Mouse (Mus musculus): ENCODE measurements around the gene Cpt1c.

DNA sequence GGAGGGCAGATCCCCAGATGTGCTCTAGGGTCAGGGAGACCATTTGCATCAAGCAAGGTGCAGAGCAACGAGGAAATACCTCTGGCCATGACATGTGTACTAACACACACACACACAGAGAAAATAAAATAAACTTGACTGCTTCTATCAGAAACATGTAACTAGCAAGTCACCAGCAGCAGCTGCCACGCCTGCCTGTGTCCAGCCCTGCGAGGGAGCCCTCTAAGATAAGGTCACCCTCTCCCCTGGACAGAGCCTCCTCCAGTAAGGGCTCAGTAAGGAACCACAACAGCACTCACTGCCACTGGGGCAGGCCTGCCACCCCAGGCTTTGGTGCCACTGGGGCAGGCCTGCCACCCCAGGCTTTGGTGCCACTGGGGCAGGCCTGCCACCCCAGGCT is 56.4 kb downstream of the Cpt1c start:
- no peak for TF ChIP-seq CTCF (IDR thresholded peaks at IDR 0.05)
- TF ChIP-seq POLR2A (IDR thresholded peaks at IDR 0.05; ENCODE audit: insufficient read depth, low read depth, low read length) = no peak

Data from heart, adult 2 months (tissue).